ENCODE assay signal across 8 mouse cellular contexts in the genomic region with DNA sequence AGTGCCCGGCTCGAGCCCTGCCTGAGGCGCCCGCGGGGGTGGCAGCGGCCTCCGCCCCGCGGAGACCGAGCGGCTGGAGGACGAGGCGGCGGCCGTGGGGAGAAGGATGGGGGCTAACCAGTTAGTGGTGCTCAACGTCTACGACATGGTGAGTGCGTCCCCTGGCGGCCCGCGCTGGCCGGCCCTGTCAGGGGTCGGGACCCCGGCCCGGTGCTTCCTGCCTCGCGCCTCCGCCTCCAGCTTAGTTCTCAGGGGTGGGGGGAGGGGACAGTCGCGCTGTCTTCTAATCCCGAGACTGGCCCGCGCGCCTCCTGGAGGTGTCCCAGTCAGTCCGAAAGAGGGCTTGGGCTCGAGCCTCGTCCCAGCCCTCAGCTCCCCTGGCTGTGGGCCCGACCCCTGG. TPM values are rescaled to one million over a fixed set of nuclear protein-coding genes. Genes with fewer than 3 reads are reported as not detected.
DNase-seq lines count a peak whose midpoint lies in the region; ATAC-seq and TF ChIP-seq lines count a peak whose summit lies in the region.
"Not testable (repeated sequence)": the region's sequence is repeated elsewhere in the genome, so short reads cannot be mapped to it uniquely, and the experiment has no call there.

No protein-coding gene starts in this region.

- ATAC-seq in CD4-positive, CD25-positive, alpha-beta regulatory T cell, adult 4 months: peak; percentile 28
- ATAC-seq in cerebellum, adult (ENCODE audit: insufficient number of reproducible peaks, low FRiP score, low TSS enrichment): peak; percentile 53
- ATAC-seq in forebrain, embryonic 11.5 days (replicated peaks; ENCODE audit: low FRiP score): peak; percentile 81
- peak; percentile 73; the same call in 1 of the 2 replicates for ATAC-seq in midbrain, postnatal 0 days (ENCODE audit: low FRiP score)
- ATAC-seq in stomach, embryonic 16.5 days (ENCODE audit: insufficient read depth, low FRiP score): peak; percentile 65

- H3K27me3 ChIP-seq in forebrain, embryonic 11.5 days (ENCODE audit: control insufficient read depth, insufficient read depth, low read length); midbrain, postnatal 0 days (ENCODE audit: insufficient read depth, low read length); stomach, embryonic 16.5 days (ENCODE audit: control insufficient read depth, insufficient read depth, low read length): not testable (repeated sequence)

- H3K27ac ChIP-seq in forebrain, embryonic 11.5 days (ENCODE audit: low read depth, low read length): not testable (repeated sequence)
- peak overlapping the region; percentile 65; the same call in 1 of the 2 replicates for H3K27ac ChIP-seq in midbrain, postnatal 0 days (ENCODE audit: low read depth, low read length)
- H3K27ac ChIP-seq in stomach, embryonic 16.5 days (ENCODE audit: low read length): peak overlapping the region; percentile 38; the same call in 1 of the 2 replicates

- peak overlapping the region; percentile 12; the same call in 1 of the 2 replicates for H3K9ac ChIP-seq in forebrain, embryonic 11.5 days (ENCODE audit: low read length)
- peak overlapping the region; percentile 55; the same call in 1 of the 2 replicates for H3K9ac ChIP-seq in midbrain, postnatal 0 days (replicated peaks; ENCODE audit: low read length, poor library complexity, severe bottlenecking)
- peak overlapping the region; percentile 74 for H3K9ac ChIP-seq in stomach, embryonic 16.5 days (ENCODE audit: low read length)

- not testable (repeated sequence) for H3K4me1 ChIP-seq in forebrain, embryonic 11.5 days (replicated peaks; ENCODE audit: control insufficient read depth, insufficient read depth, low read length); lung, adult 2 months (ENCODE audit: control insufficient read depth, insufficient read depth, low read length); midbrain, postnatal 0 days (ENCODE audit: insufficient read depth, low read length); stomach, embryonic 16.5 days (ENCODE audit: control insufficient read depth, insufficient read depth, low read length)

- not testable (repeated sequence) for TF ChIP-seq POLR2A in lung, adult 2 months (IDR thresholded peaks at IDR 0.05; ENCODE audit: borderline replicate concordance, extremely low read depth, low read depth, low read length)

- DNase-seq in forebrain, embryonic 11.5 days (ENCODE audit: low spot score): peak; percentile 84
- peak; percentile 75 for DNase-seq in heart, postnatal 4 days
- DNase-seq in kidney, postnatal 10 days: peak; percentile 85
- not testable (repeated sequence) for DNase-seq in lung, adult 2 months
- DNase-seq in midbrain, postnatal 0 days (ENCODE audit: low spot score): peak; percentile 41

- peak overlapping the region; percentile 46 for H3K4me2 ChIP-seq in forebrain, embryonic 11.5 days (ENCODE audit: low read depth, low read length, severe bottlenecking)
- peak overlapping the region; percentile 40 for H3K4me2 ChIP-seq in midbrain, postnatal 0 days (ENCODE audit: low read depth, low read length, poor library complexity, severe bottlenecking)
- peak overlapping the region; percentile 27; the same call in 1 of the 2 replicates for H3K4me2 ChIP-seq in stomach, embryonic 16.5 days (ENCODE audit: low read depth, low read length)

- H3K36me3 ChIP-seq in forebrain, embryonic 11.5 days (ENCODE audit: control insufficient read depth, insufficient read depth, low read length); midbrain, postnatal 0 days (ENCODE audit: insufficient read depth, low read length); stomach, embryonic 16.5 days (ENCODE audit: control insufficient read depth, insufficient read depth, low read length): not testable (repeated sequence)

- H3K9me3 ChIP-seq in forebrain, embryonic 11.5 days (ENCODE audit: control insufficient read depth, low read length); midbrain, postnatal 0 days (ENCODE audit: low read length); stomach, embryonic 16.5 days (replicated peaks; ENCODE audit: control insufficient read depth, low read length): not testable (repeated sequence)

- TF ChIP-seq CTCF in lung, adult 2 months (IDR thresholded peaks at IDR 0.05; ENCODE audit: insufficient read depth, low read length): not testable (repeated sequence)
- TF ChIP-seq CTCF in midbrain, postnatal 0 days (IDR thresholded peaks at IDR 0.05): peak; percentile 43

- H3K4me3 ChIP-seq in forebrain, embryonic 11.5 days (ENCODE audit: low read depth, low read length): peak overlapping the region; percentile 50
- H3K4me3 ChIP-seq in lung, adult 2 months (replicated peaks; ENCODE audit: extremely low read depth, low read depth, low read length): peak overlapping the region; percentile 62
- peak overlapping the region; percentile 54 for H3K4me3 ChIP-seq in midbrain, postnatal 0 days (ENCODE audit: low read depth, low read length)
- peak overlapping the region; percentile 68 for H3K4me3 ChIP-seq in stomach, embryonic 16.5 days (replicated peaks; ENCODE audit: low read length)

- WGBS in forebrain, embryonic 11.5 days: 0% methylated on average over 25 of the region's 38 CpGs
- under 1% methylated on average over 27 of the region's 38 CpGs for WGBS in lung, adult 2 months
- WGBS in midbrain, postnatal 0 days: 0% methylated on average over 14 of the region's 38 CpGs
- 0% methylated on average over 27 of the region's 38 CpGs for WGBS in stomach, embryonic 16.5 days

RNA-seq across cellular contexts. Expression of a gene that starts 0.6 kb away (rescaled TPM):
- polyA plus RNA-seq in CD4-positive, CD25-positive, alpha-beta regulatory T cell, adult 4 months (2017; shearing (Covaris generic)): 1 to 10 TPM; 9.1 to 9.3 TPM
- polyA plus RNA-seq in forebrain, embryonic 11.5 days (2014; fragmentation: Nextera tagmentation; extraction: Ambion mirVana): 17.6 and 20.2 TPM in 2 replicates
- 10 to 100 TPM; 26.8 to 26.9 TPM for total RNA-seq in heart, postnatal 4 days (2021)
- 7.3 TPM in 2 replicates for polyA plus RNA-seq in lung, adult 2 months (2012; rRNA removed)
- 26.6 and 28.6 TPM in 2 replicates for total RNA-seq in midbrain, postnatal 0 days (2014; rRNA removed)
- polyA plus RNA-seq in midbrain, postnatal 0 days (2015; fragmentation: Nextera tagmentation; extraction: Ambion mirVana): 23.4 and 27.9 TPM in 2 replicates
- polyA plus RNA-seq in stomach, embryonic 16.5 days (2015; fragmentation: Nextera tagmentation; extraction: Ambion mirVana): 18.1 and 18.2 TPM in 2 replicates

Comparison
In these comparisons a context has a peak if more than half of its experiments do, and no peak if none do; other contexts are left out.
1. ATAC-seq: peak in every context shown above with its lines; median percentile 81 in forebrain, embryonic 11.5 days; 73 in midbrain, postnatal 0 days; 65 in stomach, embryonic 16.5 days; 53 in cerebellum, adult; 28 in CD4-positive, CD25-positive, alpha-beta regulatory T cell, adult 4 months.
2. H3K9ac ChIP-seq: peak in every context shown above with its lines; median percentile 74 in stomach, embryonic 16.5 days; 55 in midbrain, postnatal 0 days; 12 in forebrain, embryonic 11.5 days.